21 mouse cellular contexts compared by ENCODE assay signal in the genomic region with DNA sequence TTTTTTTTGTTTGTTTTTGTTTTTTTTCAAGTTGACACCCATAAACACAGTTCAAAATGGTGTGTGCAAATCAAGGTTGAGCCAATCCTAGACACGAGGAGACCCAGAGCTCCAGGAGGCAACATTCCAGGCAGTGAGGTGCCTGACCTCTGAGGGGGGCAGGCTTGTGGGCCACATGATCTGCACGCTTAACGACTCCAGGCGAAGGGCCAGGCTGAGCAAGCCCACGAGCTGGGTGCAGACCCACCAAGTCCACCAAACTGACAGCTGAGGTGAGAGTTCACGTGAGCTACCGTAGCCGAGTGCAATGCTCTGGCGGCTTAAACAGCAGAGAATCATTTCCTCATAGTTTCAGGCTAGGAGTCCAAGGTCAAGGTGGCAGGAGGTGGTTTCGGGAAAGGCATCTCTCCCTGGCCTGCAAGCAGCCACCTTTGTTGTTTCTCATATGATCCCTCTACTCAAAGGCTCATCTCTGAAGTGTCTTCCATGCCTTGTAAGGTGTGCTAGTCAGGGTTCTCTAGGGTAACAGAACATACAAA.
DNase-seq lines count a peak whose midpoint lies in the region; ATAC-seq and TF ChIP-seq lines count a peak whose summit lies in the region.
"Had no signal": no experiment of that assay in that cellular context is flagged by ENCODE, and none has a peak within 500 bp of the region (broad histone marks: within the 10 kb centered on the region; RNA-seq: fewer than 3 reads in every experiment).

No protein-coding gene starts in this region.

- no peak for ATAC-seq in stomach, postnatal 0 days (ENCODE audit: low FRiP score, low TSS enrichment)
- ATAC-seq: forebrain, embryonic 13.5 days; hindbrain, postnatal 0 days; intestine, postnatal 0 days had no signal

- WGBS in stomach, postnatal 0 days, result 71% methylated on average over 10 of the region's 10 CpGs

- H3K9me3 ChIP-seq in stomach, postnatal 0 days (ENCODE audit: control insufficient read depth, low read length), result no peaks in the 10 kb centered on the region
- H3K9me3 ChIP-seq: forebrain, embryonic 13.5 days; hindbrain, embryonic 10.5 days; limb, embryonic 12.5 days; liver, embryonic 15.5 days; neural tube, embryonic 13.5 days had no signal

- no peak for TF ChIP-seq POLR2A in testis, adult 2 months (IDR thresholded peaks at IDR 0.05; ENCODE audit: control insufficient read depth, low read depth, low read length)

- no peak overlapping the region for H3K4me2 ChIP-seq in stomach, postnatal 0 days (replicated peaks; ENCODE audit: low read depth)
- H3K4me2 ChIP-seq: forebrain, embryonic 13.5 days; limb, embryonic 12.5 days; liver, embryonic 15.5 days; neural tube, embryonic 13.5 days had no signal

- intact Hi-C loops in left cerebral cortex, postnatal 14 days (cut with DNase I), result no loop called here

- TF ChIP-seq CTCF in testis, adult 2 months (IDR thresholded peaks at IDR 0.05; ENCODE audit: control insufficient read depth, insufficient read depth, insufficient replicate concordance, low read depth, low read length), result no peak
- no peak for TF ChIP-seq CTCF in stomach, postnatal 0 days (IDR thresholded peaks at IDR 0.05; ENCODE audit: low read depth)

- H3K36me3 ChIP-seq in testis, adult 2 months (ENCODE audit: control insufficient read depth, insufficient read depth, low read length), result no peaks in the 10 kb centered on the region
- no peaks in the 10 kb centered on the region for H3K36me3 ChIP-seq in stomach, postnatal 0 days (ENCODE audit: control insufficient read depth, insufficient read depth, low read length)
- H3K36me3 ChIP-seq: hindbrain, embryonic 10.5 days; limb, embryonic 12.5 days; liver, embryonic 15.5 days; neural tube, embryonic 13.5 days had no signal

- H3K4me3 ChIP-seq in testis, adult 2 months (ENCODE audit: control insufficient read depth, low read depth, low read length), result peak overlapping the region; percentile 69
- H3K4me3 ChIP-seq in stomach, postnatal 0 days (ENCODE audit: low read depth, low read length), result no peak overlapping the region
- H3K4me3 ChIP-seq: forebrain, embryonic 13.5 days; hindbrain, embryonic 10.5 days; left cerebral cortex, adult 2 months; limb, embryonic 12.5 days; liver, embryonic 15.5 days; neural tube, embryonic 13.5 days had no signal

- no peak for TF ChIP-seq EP300 in stomach, postnatal 0 days (optimal IDR thresholded peaks at IDR 0.05)

- no peak overlapping the region for H3K27ac ChIP-seq in testis, adult 2 months (ENCODE audit: control insufficient read depth, insufficient read depth, low read depth, low read length)
- H3K27ac ChIP-seq in stomach, postnatal 0 days (replicated peaks), result no peak overlapping the region
- H3K27ac ChIP-seq: forebrain, embryonic 13.5 days; hindbrain, postnatal 0 days; left cerebral cortex, adult 2 months; liver, embryonic 15.5 days; neural tube, embryonic 13.5 days had no signal

- peaks cover 4% of the 10 kb centered on the region; the same call in 1 of the 2 replicates for H3K4me1 ChIP-seq in testis, adult 2 months (ENCODE audit: control insufficient read depth, insufficient read depth, low read length)
- H3K4me1 ChIP-seq in stomach, postnatal 0 days (replicated peaks; ENCODE audit: control insufficient read depth, insufficient read depth), result no peaks in the 10 kb centered on the region

- no peaks in the 10 kb centered on the region for H3K27me3 ChIP-seq in testis, adult 2 months (ENCODE audit: control insufficient read depth, insufficient read depth, low read length)
- H3K27me3 ChIP-seq in stomach, postnatal 0 days (ENCODE audit: control insufficient read depth, insufficient read depth, low read length), result no peaks in the 10 kb centered on the region; the same call in 1 of the 2 replicates
- H3K27me3 ChIP-seq: forebrain, embryonic 13.5 days; limb, embryonic 12.5 days; liver, embryonic 15.5 days; neural tube, embryonic 13.5 days had no signal

- no peak for DNase-seq in testis, postnatal 10 days (ENCODE audit: low spot score)
- DNase-seq in kidney, adult 9 months, result peak; percentile 73
- DNase-seq in kidney, postnatal 25 days, result peak; percentile 71 to 91
- DNase-seq in left cerebral cortex, postnatal 14 days (ENCODE audit: low spot score in 2 of 2), result no peak
- no peak for DNase-seq in stomach, postnatal 0 days (ENCODE audit: low spot score)
- DNase-seq in thymus, postnatal 36 days, result no peak
- DNase-seq: adrenal gland, postnatal 36 days; cerebellum, adult 11-12 months; cerebellum, postnatal 14 days; gastrocnemius, postnatal 14 days; layer of hippocampus, adult 9-11 months; midbrain, embryonic 14.5 days had no signal

- H3K9ac ChIP-seq in stomach, postnatal 0 days (ENCODE audit: low read length), result no peak overlapping the region
- H3K9ac ChIP-seq: forebrain, embryonic 13.5 days; limb, embryonic 12.5 days; liver, embryonic 15.5 days; neural tube, embryonic 13.5 days had no signal

Comparison
In these comparisons a context has a peak if more than half of its experiments do, and no peak if none do; other contexts are left out.
1. DNase-seq: peak in kidney, adult 9 months (single experiment) and kidney, postnatal 25 days (2 of 2); none in testis, postnatal 10 days (single experiment), left cerebral cortex, postnatal 14 days (0 of 2), stomach, postnatal 0 days (single experiment) and thymus, postnatal 36 days (0 of 2).